Mouse (Mus musculus) intestine, embryonic 16.5 days (tissue): ENCODE results near the gene Prr7. TPM values are rescaled to one million over a fixed set of nuclear protein-coding genes. Genes with fewer than 3 reads are reported as not detected.

Source experiments
- ATAC-seq: fragments of 200-750 bp; cut with Nextera tagmentation; 2 replicates; pipeline ENCODE4 v1.8.0; 2017; ENCODE audit warnings: moderate TSS enrichment, moderate library complexity
- H3K27ac ChIP-seq: fragments of 300-500 bp; sonication (generic); 2 replicates; pipeline ENCODE4 v1.5.1; 2014; ENCODE audit warnings: mild to moderate bottlenecking, low read length
- H3K27me3 ChIP-seq: fragments of 300-500 bp; sonication (generic); replicated peaks from 2 replicates; pipeline ENCODE4 v1.6.1; 2014; ENCODE audit warnings: low read length, control low read depth, mixed read lengths; ENCODE audit not compliant: control insufficient read depth, insufficient read depth
- H3K36me3 ChIP-seq: fragments of 300-500 bp; sonication (generic); 2 replicates; pipeline ENCODE4 v1.6.1; 2014; ENCODE audit warnings: low read length, control low read depth; ENCODE audit not compliant: control insufficient read depth, insufficient read depth
- H3K4me1 ChIP-seq: fragments of 300-500 bp; sonication (generic); 2 replicates; pipeline ENCODE4 v1.6.1; 2014; ENCODE audit warnings: low read length, control low read depth, mixed read lengths; ENCODE audit not compliant: control insufficient read depth, insufficient read depth
- H3K4me2 ChIP-seq: fragments of 300-500 bp; sonication (generic); 2 replicates; pipeline ENCODE4 v1.6.1; 2014; ENCODE audit warnings: low read depth, low read length, control low read depth
- H3K4me3 ChIP-seq: fragments of 300-500 bp; sonication (generic); 2 replicates; pipeline ENCODE4 v1.5.1; 2014; ENCODE audit warnings: mild to moderate bottlenecking, low read length
- H3K9ac ChIP-seq: fragments of 300-500 bp; sonication (generic); 2 replicates; pipeline ENCODE4 v1.6.1; 2014; ENCODE audit warnings: low read depth, low read length
- H3K9me3 ChIP-seq: fragments of 300-500 bp; sonication (generic); 2 replicates; pipeline ENCODE4 v1.6.1; 2016; ENCODE audit warnings: low read length, control low read depth; ENCODE audit not compliant: control insufficient read depth
- whole genome bisulfite sequencing: fragments of 180-500 bp; shearing (Covaris S2); extraction: QIAGEN DNeasy Blood & Tissue Kit; methylation state at CpG from one replicate; pipeline ENCODE4 v1.1.7; 2014; 5-methylcytosine and 5-hydroxymethylcytosine counted together
- polyA plus RNA-seq: library from polyadenylated mRNA; unstranded; fragments of >200 nt; fragmentation: Nextera tagmentation; extraction: Ambion mirVana; gene quantifications from 2 replicates; pipeline ENCODE4 v1.2.1, GENCODE M21; 2015

The Prr7 gene
- polyA plus RNA-seq, 1 experiment from 2014 or later = 0.18 TPM

GRCm38 (mm10) chr13:55463399-55464026 is 554 bp upstream of the Prr7 start:
- no peak for ATAC-seq
- peaks cover 17% of the 10 kb centered on the region for H3K36me3 ChIP-seq
- peak overlapping the region; percentile 73 for H3K4me2 ChIP-seq
- peak overlapping the region; percentile 74 for H3K9ac ChIP-seq
- peaks cover 9% of the 10 kb centered on the region for H3K4me1 ChIP-seq
- H3K9me3 ChIP-seq = no peaks in the 10 kb centered on the region
- WGBS = 13% methylated on average over 14 of the region's 14 CpGs
- H3K4me3 ChIP-seq = peak overlapping the region; percentile 68
- no peaks in the 10 kb centered on the region for H3K27me3 ChIP-seq
- no peak overlapping the region for H3K27ac ChIP-seq

DNA sequence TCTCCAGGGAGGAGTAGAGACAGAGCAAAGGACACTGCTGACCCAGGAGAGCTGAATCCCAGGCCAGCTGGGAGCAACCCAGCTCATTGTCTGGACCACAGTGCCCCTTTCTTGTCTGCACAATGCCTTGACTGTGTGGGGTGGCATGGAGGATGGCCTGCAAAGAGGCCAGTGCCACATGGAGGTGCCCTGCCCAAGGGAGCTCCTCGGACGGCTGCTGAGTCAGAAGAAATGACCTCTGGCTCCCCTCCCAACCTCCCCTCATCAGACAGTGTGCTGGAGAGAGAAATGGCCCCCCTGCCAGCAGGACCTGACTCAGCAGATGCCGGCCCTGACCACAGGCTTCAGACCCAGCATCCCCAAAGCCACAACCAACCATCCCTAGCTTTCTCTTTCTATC is 1.1 kb downstream of the Prr7 start:
- peak overlapping the region; percentile 73; the same call in 1 of the 2 replicates for H3K4me2 ChIP-seq
- H3K9me3 ChIP-seq = no peaks in the 10 kb centered on the region
- 24% methylated on average over 3 of the region's 3 CpGs for WGBS
- peaks cover 8% of the 10 kb centered on the region; the same call in 1 of the 2 replicates for H3K36me3 ChIP-seq
- H3K27ac ChIP-seq = no peak overlapping the region
- H3K9ac ChIP-seq = peak overlapping the region; percentile 74; the same call in 1 of the 2 replicates
- 0 out of 2 replicates have a peak, but pooled peaks cover 3% of the 10 kb centered on the region for H3K27me3 ChIP-seq
- H3K4me1 ChIP-seq = peaks cover 9% of the 10 kb centered on the region
- no peak overlapping the region for H3K4me3 ChIP-seq
- ATAC-seq = no peak

DNA sequence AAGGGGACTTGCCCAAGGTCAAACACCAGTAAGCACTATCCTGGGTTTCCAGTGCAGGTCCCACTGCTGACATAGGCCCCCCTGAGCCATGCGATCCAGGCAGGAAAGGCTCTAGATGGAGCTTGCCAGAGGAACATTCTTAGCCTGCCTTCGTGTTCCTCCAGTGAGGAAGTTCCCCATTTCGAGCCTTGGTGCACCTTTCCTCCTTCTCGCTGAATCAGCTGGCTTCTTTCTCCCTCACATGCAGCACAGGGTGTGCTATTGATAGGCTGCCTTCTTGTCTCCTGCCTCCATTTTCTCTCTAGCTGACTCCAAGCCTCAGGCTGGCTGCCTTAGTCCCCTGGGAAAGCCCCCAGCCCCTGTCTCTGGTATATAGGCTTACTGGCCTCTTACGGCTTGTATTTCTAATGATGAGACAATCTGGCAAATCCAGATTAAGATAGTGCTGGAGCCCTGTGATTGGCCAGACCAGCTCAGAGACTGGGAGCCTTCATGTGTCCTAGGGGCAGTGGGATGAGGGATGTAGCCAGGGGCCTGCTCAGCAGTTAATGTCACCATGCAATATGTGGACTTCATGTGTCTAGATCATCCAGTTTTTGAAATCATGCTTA is 1.9 kb downstream of the Prr7 start:
- no peak overlapping the region for H3K4me3 ChIP-seq
- no peak overlapping the region for H3K4me2 ChIP-seq
- no peak overlapping the region for H3K9ac ChIP-seq
- no peak for ATAC-seq
- H3K36me3 ChIP-seq = peaks cover 6% of the 10 kb centered on the region; the same call in 1 of the 2 replicates
- H3K9me3 ChIP-seq = no peaks in the 10 kb centered on the region
- 0 out of 2 replicates have a peak, but pooled peaks cover 3% of the 10 kb centered on the region for H3K27me3 ChIP-seq
- peaks cover 11% of the 10 kb centered on the region for H3K4me1 ChIP-seq
- H3K27ac ChIP-seq = no peak overlapping the region
- 67% methylated on average over 5 of the region's 5 CpGs for WGBS

- ATAC-seq = no peak
- Histone ChIP-seq H3K9ac (no peak overlapping the region), H3K4me2 (no peak overlapping the region), H3K4me3 (no peak overlapping the region), H3K9me3 (no peaks in the 10 kb centered on the region), H3K27me3 (0 out of 2 replicates have a peak, but pooled peaks cover 3% of the 10 kb centered on the region), H3K27ac (no peak overlapping the region), H3K36me3 (no peaks in the 10 kb centered on the region), H3K4me1 (peaks cover 16% of the 10 kb centered on the region)
- 48% methylated on average over 13 of the region's 13 CpGs for WGBS
Measured at GRCm38 (mm10) chr13:55468851-55469560, 4.9 kb downstream of the Prr7 start.

GRCm38 (mm10) chr13:55470372-55470771 is 6.3 kb downstream of the Prr7 start:
- 0 out of 2 replicates have a peak, but pooled peaks cover 3% of the 10 kb centered on the region for H3K27me3 ChIP-seq
- 0 out of 2 replicates have a peak, but pooled peaks cover 2% of the 10 kb centered on the region for H3K36me3 ChIP-seq
- no peak overlapping the region for H3K27ac ChIP-seq
- no peak overlapping the region for H3K9ac ChIP-seq
- ATAC-seq = no peak
- H3K4me3 ChIP-seq = no peak overlapping the region
- no peak overlapping the region for H3K4me2 ChIP-seq
- 73% methylated on average over 9 of the region's 9 CpGs for WGBS
- no peaks in the 10 kb centered on the region for H3K9me3 ChIP-seq
- H3K4me1 ChIP-seq = peaks cover 8% of the 10 kb centered on the region

- WGBS = 2% methylated on average over 54 of the region's 54 CpGs
- ATAC-seq = peak; percentile 72
- 0 out of 2 replicates have a peak, but pooled peaks cover 2% of the 10 kb centered on the region for H3K36me3 ChIP-seq
- peak overlapping the region; percentile 100 for H3K4me2 ChIP-seq
- peak overlapping the region; percentile 71 for H3K9ac ChIP-seq
- H3K27me3 ChIP-seq = 0 out of 2 replicates have a peak, but pooled peaks cover 3% of the 10 kb centered on the region
- H3K4me1 ChIP-seq = peaks cover 8% of the 10 kb centered on the region
- H3K9me3 ChIP-seq = no peaks in the 10 kb centered on the region
- H3K27ac ChIP-seq = no peak overlapping the region
- peak overlapping the region; percentile 65 for H3K4me3 ChIP-seq
Measured at GRCm38 (mm10) chr13:55471156-55471818, 7.2 kb downstream of the Prr7 start.

DNA sequence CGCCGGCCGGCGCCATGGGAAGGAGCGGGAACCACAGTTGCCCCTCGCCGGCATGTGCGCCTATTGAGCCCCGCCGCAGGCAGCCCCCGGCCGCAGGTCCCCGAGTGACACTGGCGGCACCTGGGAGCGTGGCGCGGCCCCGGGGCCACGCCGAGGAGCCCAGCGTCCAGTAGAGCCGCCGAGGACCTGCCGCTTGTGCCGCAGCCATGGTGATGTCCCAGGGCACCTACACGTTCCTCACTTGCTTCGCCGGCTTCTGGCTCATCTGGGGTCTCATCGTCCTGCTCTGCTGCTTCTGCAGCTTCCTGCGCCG is 7.7 kb downstream of the Prr7 start:
- H3K4me1 ChIP-seq = peaks cover 8% of the 10 kb centered on the region
- H3K4me2 ChIP-seq = peak overlapping the region; percentile 100
- H3K27ac ChIP-seq = 0 out of 2 replicates have a peak overlapping the region, but pooled peaks have one; percentile 18
- peak overlapping the region; percentile 71 for H3K9ac ChIP-seq
- 0 out of 2 replicates have a peak, but pooled peaks cover 2% of the 10 kb centered on the region for H3K36me3 ChIP-seq
- H3K4me3 ChIP-seq = peak overlapping the region; percentile 65
- H3K27me3 ChIP-seq = 0 out of 2 replicates have a peak, but pooled peaks cover 3% of the 10 kb centered on the region
- H3K9me3 ChIP-seq = no peaks in the 10 kb centered on the region
- WGBS = 0% methylated on average over 31 of the region's 31 CpGs
- ATAC-seq = peak; percentile 38

GRCm38 (mm10) chr13:55472132-55473022 is 8.3 kb downstream of the Prr7 start:
- H3K4me3 ChIP-seq = peak overlapping the region; percentile 65
- H3K36me3 ChIP-seq = 0 out of 2 replicates have a peak, but pooled peaks cover 2% of the 10 kb centered on the region
- H3K9me3 ChIP-seq = no peaks in the 10 kb centered on the region
- peak; percentile 52 for ATAC-seq
- H3K4me2 ChIP-seq = peak overlapping the region; percentile 100
- H3K27ac ChIP-seq = peak overlapping the region; percentile 55
- peaks cover 8% of the 10 kb centered on the region for H3K4me1 ChIP-seq
- WGBS = under 1% methylated on average over 101 of the region's 103 CpGs
- H3K27me3 ChIP-seq = 0 out of 2 replicates have a peak, but pooled peaks cover 3% of the 10 kb centered on the region
- peak overlapping the region; percentile 71 for H3K9ac ChIP-seq
